Mouse (Mus musculus): ENCODE results near the gene Nck2.

- TF ChIP-seq CTCF (IDR thresholded peaks at IDR 0.05; ENCODE audit: low read depth) (no peak), EP300 (optimal IDR thresholded peaks at IDR 0.05) (no peak)
Measured at GRCm38 (mm10) chr1:43558329-43558728, 114.0 kb downstream of the Nck2 start.

Data from stomach, postnatal 0 days (tissue).